Mouse (Mus musculus): ENCODE measurements around the gene Nav2. TPM values are rescaled to one million over a fixed set of nuclear protein-coding genes. Genes with fewer than 3 reads are reported as not detected.

Gene Nav2
- total and polyA plus RNA-seq, 3 experiments = 2.0 to 2.7 TPM; not detected in 1

DNA sequence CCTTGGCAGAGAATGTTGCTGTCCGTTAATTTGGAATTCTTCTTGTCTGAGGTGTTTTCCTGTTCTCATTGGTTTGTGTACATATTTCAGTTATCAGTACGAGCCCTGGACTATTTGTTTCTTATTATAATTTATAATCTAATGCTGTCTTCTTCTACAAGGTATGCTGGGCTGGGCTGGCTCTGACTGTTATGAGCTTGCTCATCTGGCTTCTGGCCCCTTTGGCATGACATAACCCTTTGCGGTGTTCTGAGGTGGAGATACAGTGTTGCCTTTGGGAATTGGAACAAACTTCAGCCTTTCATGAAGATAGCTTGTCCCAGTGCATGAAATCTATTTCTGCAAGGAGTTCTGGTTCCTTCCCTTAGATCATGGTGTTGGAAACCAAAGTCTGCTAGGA lies 431.4 kb downstream of the Nav2 start:
- no peak overlapping the region for H3K27ac ChIP-seq (ENCODE audit: control insufficient read depth, low read depth, low read length)
- H3K9ac ChIP-seq (ENCODE audit: control insufficient read depth, low read depth, low read length, poor library complexity, severe bottlenecking) = no peak overlapping the region
- no peak overlapping the region for H3K4me3 ChIP-seq (ENCODE audit: control insufficient read depth in 1 of 2, insufficient read depth in 1 of 2, low read depth in 2 of 2, low read length in 2 of 2)
- H3K27me3 ChIP-seq (ENCODE audit: control insufficient read depth in 1 of 2, insufficient read depth in 2 of 2, low read length in 2 of 2) = no peaks in the 10 kb centered on the region
- peaks cover 4 to 7% of the 10 kb centered on the region in 2 experiments; a peak in 3 of 4 replicates for H3K4me1 ChIP-seq (ENCODE audit: control insufficient read depth in 1 of 2, insufficient read depth in 2 of 2, low read length in 2 of 2)
- no peaks in the 10 kb centered on the region for H3K9me3 ChIP-seq (replicated peaks; ENCODE audit: insufficient read depth, low read length)
- TF ChIP-seq SIN3A (IDR thresholded peaks at IDR 0.05; ENCODE audit: low read length) = no peak
- TF ChIP-seq MAZ (IDR thresholded peaks at IDR 0.05; ENCODE audit: low read depth, low read length) = no peak
- no peak for TF ChIP-seq MYB (IDR thresholded peaks at IDR 0.05; ENCODE audit: low read depth, low read length)
- TF ChIP-seq ZNF384 (IDR thresholded peaks at IDR 0.05; ENCODE audit: low read depth, low read length) = no peak
- no peak for TF ChIP-seq EP300 (IDR thresholded peaks at IDR 0.05; ENCODE audit: low read depth in 1 of 2, low read length in 2 of 2)
- no peak for TF ChIP-seq TBP (IDR thresholded peaks at IDR 0.05; ENCODE audit: low read depth, low read length)
- no peak for TF ChIP-seq ZKSCAN1 (IDR thresholded peaks at IDR 0.05; ENCODE audit: low read depth, low read length)
- TF ChIP-seq ZC3H11A (IDR thresholded peaks at IDR 0.05; ENCODE audit: low read depth, low read length) = no peak
- peaks cover 0 to 3% of the 10 kb centered on the region in 2 experiments; a peak in 1 of 4 replicates for H3K36me3 ChIP-seq (ENCODE audit: control insufficient read depth in 1 of 2, insufficient read depth in 2 of 2, low read length in 2 of 2)
- no peaks in the 10 kb centered on the region for H3K79me2 ChIP-seq (ENCODE audit: control insufficient read depth, insufficient read depth, low read length, poor library complexity)
- no peak for DNase-seq (ENCODE audit: low read depth, low spot score)

- Histone ChIP-seq H3K4me3 (ENCODE audit: control insufficient read depth in 1 of 2, insufficient read depth in 1 of 2, low read depth in 2 of 2, low read length in 2 of 2) (no peak overlapping the region), H3K36me3 (ENCODE audit: control insufficient read depth in 1 of 2, insufficient read depth in 2 of 2, low read length in 2 of 2) (peaks cover 0 to 3% of the 10 kb centered on the region in 2 experiments; a peak in 1 of 4 replicates), H3K4me1 (ENCODE audit: control insufficient read depth in 1 of 2, insufficient read depth in 2 of 2, low read length in 2 of 2) (peaks cover 2 to 4% of the 10 kb centered on the region in 2 experiments; a peak in 2 of 4 replicates), H3K9me3 (replicated peaks; ENCODE audit: insufficient read depth, low read length) (no peaks in the 10 kb centered on the region), H3K9ac (ENCODE audit: control insufficient read depth, low read depth, low read length, poor library complexity, severe bottlenecking) (no peak overlapping the region), H3K27ac (ENCODE audit: control insufficient read depth, low read depth, low read length) (no peak overlapping the region), H3K27me3 (ENCODE audit: control insufficient read depth in 1 of 2, insufficient read depth in 2 of 2, low read length in 2 of 2) (no peaks in the 10 kb centered on the region), H3K79me2 (ENCODE audit: control insufficient read depth, insufficient read depth, low read length, poor library complexity) (no peaks in the 10 kb centered on the region)
- peak; percentile 18 for DNase-seq (ENCODE audit: low read depth, low spot score)
- TF ChIP-seq KAT2A (conservative IDR thresholded peaks at IDR 0.05; ENCODE audit: low read depth, low read length) (no peak), POLR2AphosphoS5 (IDR thresholded peaks at IDR 0.05; ENCODE audit: borderline replicate concordance, low read depth, low read length) (no peak), SMC3 (IDR thresholded peaks at IDR 0.05; ENCODE audit: low read depth, low read length) (no peak), JUND (IDR thresholded peaks at IDR 0.05; ENCODE audit: low read depth, low read length) (no peak)
These were observed 432.8 kb downstream of the Nav2 start for GRCm38 (mm10) chr7:49341151-49341918.

GRCm38 (mm10) chr7:49341919-49342529 lies 433.5 kb downstream of the Nav2 start:
- Histone ChIP-seq H3K36me3 (ENCODE audit: control insufficient read depth in 1 of 2, insufficient read depth in 2 of 2, low read length in 2 of 2) (peaks cover 0 to 3% of the 10 kb centered on the region in 2 experiments; a peak in 1 of 4 replicates), H3K4me1 (ENCODE audit: control insufficient read depth in 1 of 2, insufficient read depth in 2 of 2, low read length in 2 of 2) (peaks cover 2 to 4% of the 10 kb centered on the region in 2 experiments; a peak in 2 of 4 replicates), H3K27ac (ENCODE audit: control insufficient read depth, low read depth, low read length) (no peak overlapping the region), H3K79me2 (ENCODE audit: control insufficient read depth, insufficient read depth, low read length, poor library complexity) (no peaks in the 10 kb centered on the region), H3K27me3 (ENCODE audit: control insufficient read depth in 1 of 2, insufficient read depth in 2 of 2, low read length in 2 of 2) (no peaks in the 10 kb centered on the region), H3K4me3 (ENCODE audit: control insufficient read depth in 1 of 2, insufficient read depth in 1 of 2, low read depth in 2 of 2, low read length in 2 of 2) (no peak overlapping the region), H3K9ac (ENCODE audit: control insufficient read depth, low read depth, low read length, poor library complexity, severe bottlenecking) (no peak overlapping the region), H3K9me3 (replicated peaks; ENCODE audit: insufficient read depth, low read length) (no peaks in the 10 kb centered on the region)
- DNase-seq (ENCODE audit: low read depth, low spot score) = no peak
- TF ChIP-seq ZNF384 (IDR thresholded peaks at IDR 0.05; ENCODE audit: low read depth, low read length) (no peak), MAX (IDR thresholded peaks at IDR 0.05; ENCODE audit: low read length) (no peak), USF2 (IDR thresholded peaks at IDR 0.05; ENCODE audit: borderline replicate concordance in 1 of 2, insufficient read depth in 1 of 2, low read depth in 1 of 2, low read length in 2 of 2) (no peak), MAZ (IDR thresholded peaks at IDR 0.05; ENCODE audit: low read depth, low read length) (no peak), HCFC1 (IDR thresholded peaks at IDR 0.05; ENCODE audit: low read depth, low read length) (no peak), ZKSCAN1 (IDR thresholded peaks at IDR 0.05; ENCODE audit: low read depth, low read length) (no peak), E2F4 (IDR thresholded peaks at IDR 0.05; ENCODE audit: borderline replicate concordance, low read depth, low read length) (no peak), ETS1 (IDR thresholded peaks at IDR 0.05; ENCODE audit: low read depth, low read length) (no peak), CTCF (IDR thresholded peaks at IDR 0.05 in 2 of 3, conservative IDR thresholded peaks at IDR 0.05 in 1 of 3; ENCODE audit: control insufficient read depth in 1 of 3, insufficient read depth in 1 of 3, low read depth in 2 of 3, low read length in 3 of 3, poor library complexity in 1 of 3, severe bottlenecking in 1 of 3) (no peak), TCF12 (IDR thresholded peaks at IDR 0.05; ENCODE audit: low read depth, low read length) (no peak), EP300 (IDR thresholded peaks at IDR 0.05; ENCODE audit: low read depth in 1 of 2, low read length in 2 of 2) (no peak), CHD1 (IDR thresholded peaks at IDR 0.05; ENCODE audit: low read depth, low read length) (no peak), NELFE (IDR thresholded peaks at IDR 0.05; ENCODE audit: low read depth, low read length) (no peak), MEF2A (IDR thresholded peaks at IDR 0.05; ENCODE audit: extremely low read depth, insufficient replicate concordance, low read depth, low read length, poor library complexity, severe bottlenecking) (no peak), GABPA (IDR thresholded peaks at IDR 0.05; ENCODE audit: low read depth, low read length) (no peak)

Measured in MEL (cell line).